Mouse (Mus musculus): Measurements from ENCODE around the gene Mkrn3. TPM values are rescaled to one million over a fixed set of nuclear protein-coding genes. Genes with fewer than 3 reads are reported as not detected.

The Mkrn3 gene
- total RNA-seq (2015) (not detected in 2 replicates), total RNA-seq (2017) (not detected in 2 replicates)

GRCm38 (mm10) chr7:62419493-62420360 lies at the start of gene Mkrn3:
Gene Mkrn3, minus strand, starts transcription at chr7:62420139.
- peak; percentile 73 for ATAC-seq (ENCODE audit: poor library complexity, severe bottlenecking)

- ATAC-seq (ENCODE audit: poor library complexity, severe bottlenecking), result peak; percentile 79
Observed at GRCm38 (mm10) chr7:62463878-62464755, 44.2 kb upstream of the Mkrn3 start, which contains the start of gene Peg12. Gene Peg12, minus strand, starts transcription at chr7:62464510.

- ATAC-seq (ENCODE audit: poor library complexity, severe bottlenecking), result no peak
Observed at GRCm38 (mm10) chr7:62463007-62463877, 43.3 kb upstream of the Mkrn3 start.

- ATAC-seq (ENCODE audit: poor library complexity, severe bottlenecking), result no peak
Observed at GRCm38 (mm10) chr7:62462229-62463006, 42.5 kb upstream of the Mkrn3 start.

GRCm38 (mm10) chr7:62452353-62452752 lies 32.4 kb upstream of the Mkrn3 start:
- ATAC-seq (ENCODE audit: poor library complexity, severe bottlenecking), result no peak

- no peak for ATAC-seq (ENCODE audit: poor library complexity, severe bottlenecking)
Observed at GRCm38 (mm10) chr7:62445431-62446165, 25.7 kb upstream of the Mkrn3 start.

GRCm38 (mm10) chr7:62436394-62436793 lies 16.5 kb upstream of the Mkrn3 start:
- no peak for ATAC-seq (ENCODE audit: poor library complexity, severe bottlenecking)

- no peak for ATAC-seq (ENCODE audit: poor library complexity, severe bottlenecking)
Observed at GRCm38 (mm10) chr7:62433243-62433642, 13.3 kb upstream of the Mkrn3 start.

GRCm38 (mm10) chr7:62428337-62428736 lies 8.4 kb upstream of the Mkrn3 start:
- ATAC-seq (ENCODE audit: poor library complexity, severe bottlenecking), result no peak

GRCm38 (mm10) chr7:62423210-62423609 lies 3.3 kb upstream of the Mkrn3 start:
- ATAC-seq (ENCODE audit: poor library complexity, severe bottlenecking), result no peak

- no peak for ATAC-seq (ENCODE audit: poor library complexity, severe bottlenecking)
Observed at GRCm38 (mm10) chr7:62420566-62420965, 627 bp upstream of the Mkrn3 start.

- ATAC-seq (ENCODE audit: poor library complexity, severe bottlenecking), result no peak
Observed at GRCm38 (mm10) chr7:62419105-62419492, 840 bp downstream of the Mkrn3 start.

- no peak for ATAC-seq (ENCODE audit: poor library complexity, severe bottlenecking)
Observed at GRCm38 (mm10) chr7:62418346-62418745, 1.6 kb downstream of the Mkrn3 start.

- ATAC-seq (ENCODE audit: poor library complexity, severe bottlenecking), result no peak
Observed at GRCm38 (mm10) chr7:62416173-62416572, 3.8 kb downstream of the Mkrn3 start.

- ATAC-seq (ENCODE audit: poor library complexity, severe bottlenecking), result no peak
Observed at GRCm38 (mm10) chr7:62415222-62415621, 4.7 kb downstream of the Mkrn3 start.

GRCm38 (mm10) chr7:62407803-62408202 lies 12.1 kb downstream of the Mkrn3 start:
- ATAC-seq (ENCODE audit: poor library complexity, severe bottlenecking), result no peak

- no peak for ATAC-seq (ENCODE audit: poor library complexity, severe bottlenecking)
Observed at GRCm38 (mm10) chr7:62406573-62407050, 13.3 kb downstream of the Mkrn3 start.

- ATAC-seq (ENCODE audit: poor library complexity, severe bottlenecking), result no peak
Observed at GRCm38 (mm10) chr7:62392202-62392601, 27.7 kb downstream of the Mkrn3 start.

- no peak for ATAC-seq (ENCODE audit: poor library complexity, severe bottlenecking)
Observed at GRCm38 (mm10) chr7:62388291-62388690, 31.6 kb downstream of the Mkrn3 start.

Data from megakaryocyte, adult 5-6 weeks (primary cell).